Mouse (Mus musculus) forebrain, postnatal 0 days (tissue): ENCODE results near the gene Dnajb5. TPM values are rescaled to one million over a fixed set of nuclear protein-coding genes. Genes with fewer than 3 reads are reported as not detected.
"Not testable (repeated sequence)": the region's sequence is repeated elsewhere in the genome, so short reads cannot be mapped to it uniquely, and the experiment has no call there.

Experiments
- ATAC-seq: fragments of 200-750 bp; cut with Nextera tagmentation; 2 replicates; pipeline ENCODE4 v1.8.0; 2017; ENCODE audit warnings: mild to moderate bottlenecking, moderate library complexity
- DNase-seq: peaks from one replicate; pipeline ENCODE4 v3.0.0-alpha.2; 2015
- H3K27ac ChIP-seq: fragments of 300-500 bp; sonication (generic); 2 replicates; pipeline ENCODE4 v1.5.1; 2014; ENCODE audit warnings: low read depth, mild to moderate bottlenecking, antibody characterized with exemption, low read length, moderate library complexity, mixed read lengths
- H3K27me3 ChIP-seq: fragments of 300-500 bp; sonication (generic); 2 replicates; pipeline ENCODE4 v1.6.1; 2014; ENCODE audit warnings: mild to moderate bottlenecking, low read length, mixed read lengths; ENCODE audit not compliant: insufficient read depth
- H3K36me3 ChIP-seq: fragments of 300-500 bp; sonication (generic); 2 replicates; pipeline ENCODE4 v1.6.1; 2014; ENCODE audit warnings: mild to moderate bottlenecking, moderate library complexity; ENCODE audit not compliant: insufficient read depth
- H3K4me1 ChIP-seq: fragments of 300-500 bp; sonication (generic); 2 replicates; pipeline ENCODE4 v1.6.1; 2014; ENCODE audit warnings: antibody characterized with exemption; ENCODE audit not compliant: insufficient read depth
- H3K4me2 ChIP-seq: fragments of 300-500 bp; sonication (generic); 2 replicates; pipeline ENCODE4 v1.6.1; 2014; ENCODE audit warnings: low read depth, mild to moderate bottlenecking, moderate library complexity
- H3K4me3 ChIP-seq: fragments of 300-500 bp; sonication (generic); 2 replicates; pipeline ENCODE4 v1.5.1; 2014; ENCODE audit warnings: low read depth, low read length, mixed read lengths
- H3K9ac ChIP-seq: fragments of 300-500 bp; sonication (generic); 2 replicates; pipeline ENCODE4 v1.6.1; 2014; ENCODE audit warnings: mild to moderate bottlenecking
- H3K9me3 ChIP-seq: fragments of 300-500 bp; sonication (generic); 2 replicates; pipeline ENCODE4 v1.6.1; 2016; ENCODE audit warnings: low read length
- CTCF ChIP-seq: sonication (generic); IDR thresholded peaks from 2 replicates; pipeline ENCODE4 v1.5.1; 2016; ENCODE audit warnings: antibody characterized with exemption, control low read depth, low read depth
- WGBS: fragments of 180-500 bp; shearing (Covaris S2); extraction: QIAGEN DNeasy Blood & Tissue Kit; methylation state at CpG from one replicate; pipeline ENCODE4 v1.1.7; 2014; 5-methylcytosine and 5-hydroxymethylcytosine counted together
- polyA plus RNA-seq: library from polyadenylated mRNA; unstranded; fragments of >200 nt; fragmentation: Nextera tagmentation; extraction: Ambion mirVana; gene quantifications from 2 replicates; pipeline ENCODE4 v1.2.1, GENCODE M21; 2015
- total RNA-seq: library from RNA; depleted of rRNA; stranded (reverse); fragments of >200 nt; gene quantifications from 2 replicates; pipeline ENCODE4 v1.2.3, GENCODE M21; 2014

Gene Dnajb5
- total and polyA plus RNA-seq, 2 experiments from 2014 or later, result 46.8 to 106 TPM

DNA sequence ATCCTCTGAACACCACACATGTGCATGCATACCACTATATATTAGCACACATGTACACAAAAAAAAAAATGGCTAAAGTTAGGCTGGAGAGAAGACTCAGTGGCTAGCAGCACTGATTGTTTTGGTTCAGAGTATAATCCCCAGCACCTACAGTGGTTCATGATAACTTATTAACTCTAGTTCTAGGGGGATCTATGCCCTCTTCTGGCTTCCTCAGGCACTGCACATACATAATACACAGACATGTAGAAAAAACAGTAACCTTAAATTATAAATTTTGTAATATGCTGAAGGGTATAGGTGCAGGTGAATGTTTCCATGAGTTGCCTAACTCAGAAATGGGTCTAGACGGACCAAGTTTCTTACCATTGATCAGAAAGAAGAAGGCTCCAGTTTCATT lies 38.7 kb downstream of the Dnajb5 start:
- Histone ChIP-seq H3K36me3 (peaks cover 91% of the 10 kb centered on the region), H3K9me3 (no peaks in the 10 kb centered on the region), H3K4me2 (no peak overlapping the region), H3K27ac (no peak overlapping the region), H3K4me1 (no peaks in the 10 kb centered on the region), H3K9ac (no peak overlapping the region), H3K27me3 (no peaks in the 10 kb centered on the region), H3K4me3 (no peak overlapping the region)
- 86% methylated on average over 1 of the region's 1 CpGs for WGBS
- ATAC-seq (no peak), DNase-seq (no peak)
- TF ChIP-seq CTCF, result peak; percentile 22; the same call in 1 of the 2 replicates

GRCm38 (mm10) chr4:42998022-42998421 lies 48.4 kb downstream of the Dnajb5 start:
- no peaks in the 10 kb centered on the region for H3K9me3 ChIP-seq
- H3K27ac ChIP-seq, result no peak overlapping the region
- peaks cover 18% of the 10 kb centered on the region for H3K4me1 ChIP-seq
- 67% methylated on average over 2 of the region's 2 CpGs for WGBS
- peaks cover 25% of the 10 kb centered on the region for H3K36me3 ChIP-seq
- TF ChIP-seq CTCF, result no peak
- ATAC-seq (no peak), DNase-seq (no peak)
- H3K4me3 ChIP-seq, result peak overlapping the region; percentile 82; the same call in 1 of the 2 replicates
- H3K9ac ChIP-seq, result 0 out of 2 replicates have a peak overlapping the region, but pooled peaks have one; percentile 31
- peak overlapping the region; percentile 58 for H3K4me2 ChIP-seq
- H3K27me3 ChIP-seq, result no peaks in the 10 kb centered on the region

DNA sequence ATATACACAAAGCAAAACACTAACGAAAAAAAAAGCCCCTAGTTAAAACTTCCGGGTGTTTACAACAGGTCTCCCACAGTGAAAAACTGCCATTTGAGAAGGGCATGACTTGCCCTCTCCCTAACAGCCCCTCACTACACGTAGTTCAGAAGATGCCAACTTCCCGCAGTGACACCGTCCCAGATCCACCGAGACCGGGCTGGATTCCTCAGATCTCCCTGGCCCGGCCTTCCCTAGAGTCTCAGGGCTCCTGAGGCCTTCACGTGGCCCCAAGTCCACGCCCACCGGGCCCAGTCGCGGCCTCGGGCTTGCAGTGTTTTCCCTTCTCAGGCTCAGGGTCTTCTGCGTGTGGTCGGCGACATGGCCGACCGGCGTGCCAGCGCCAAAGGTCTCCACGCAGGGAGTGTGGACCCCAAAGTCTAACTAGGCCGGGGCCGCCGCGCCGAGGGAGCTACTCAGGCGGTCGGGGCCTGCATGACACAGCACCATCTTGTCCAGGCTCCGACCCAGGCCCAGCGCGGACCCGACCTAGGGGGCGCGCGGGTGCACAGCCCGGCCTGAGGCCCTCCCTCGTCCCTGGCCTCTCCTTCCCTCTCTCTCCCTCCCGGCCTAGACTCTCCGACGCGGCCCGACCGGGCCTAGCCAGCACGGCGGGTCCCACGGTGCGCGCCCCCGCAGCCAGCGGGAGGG lies 50.0 kb downstream of the Dnajb5 start:
- peak overlapping the region; percentile 82 for H3K4me3 ChIP-seq
- DNase-seq (peak; percentile 80), ATAC-seq (peak; percentile 44)
- WGBS, result 3% methylated on average over 45 of the region's 51 CpGs
- H3K9me3 ChIP-seq, result no peaks in the 10 kb centered on the region
- peak overlapping the region; percentile 97 for H3K9ac ChIP-seq
- H3K36me3 ChIP-seq, result peaks cover 14% of the 10 kb centered on the region; the same call in 1 of the 2 replicates
- peaks cover 18% of the 10 kb centered on the region for H3K4me1 ChIP-seq
- H3K4me2 ChIP-seq, result peak overlapping the region; percentile 58
- TF ChIP-seq CTCF, result no peak; the same call in 1 of the 2 replicates
- H3K27ac ChIP-seq, result peak overlapping the region; percentile 98
- no peaks in the 10 kb centered on the region for H3K27me3 ChIP-seq

GRCm38 (mm10) chr4:43000141-43000986 lies 50.8 kb downstream of the Dnajb5 start, which contains the start of gene Vcp:
TSS of gene Vcp (minus strand) at chr4:43000507.
- H3K27me3 ChIP-seq, H3K36me3 ChIP-seq, H3K9me3 ChIP-seq: not testable (repeated sequence)
- under 1% methylated on average over 47 of the region's 56 CpGs for WGBS
- H3K4me2 ChIP-seq, result peak within 1 kb of the TSS; percentile 58
- peak within 1 kb of the TSS; percentile 82 for H3K4me3 ChIP-seq
- DNase-seq (peak; percentile 100), ATAC-seq (peak; percentile 98)
- H3K27ac ChIP-seq, result peak within 1 kb of the TSS; percentile 98
- H3K9ac ChIP-seq, result peak within 1 kb of the TSS; percentile 97
- peaks cover 18% of the 10 kb centered on the region for H3K4me1 ChIP-seq

DNA sequence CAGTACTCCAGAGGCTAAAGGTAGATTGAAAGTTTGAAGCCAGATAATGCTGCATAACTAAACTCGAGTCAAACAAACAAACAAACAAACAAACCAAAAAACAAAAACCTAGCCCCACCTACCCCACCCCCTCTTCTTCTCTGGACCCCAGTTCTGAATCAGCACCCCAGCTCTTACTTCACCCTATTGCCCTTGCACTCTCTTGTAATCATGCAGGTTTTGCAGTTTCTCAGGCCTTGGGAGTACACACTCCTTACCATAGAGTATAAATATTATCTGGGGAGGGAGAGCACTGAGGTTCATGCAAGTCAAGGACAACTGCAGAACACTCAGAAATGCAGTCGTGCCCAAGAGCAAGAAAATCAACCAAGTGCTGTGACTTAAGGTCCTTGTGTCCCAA lies 51.7 kb downstream of the Dnajb5 start:
- H3K4me1 ChIP-seq, result peaks cover 18% of the 10 kb centered on the region
- 81% methylated on average over 2 of the region's 2 CpGs for WGBS
- DNase-seq, result no peak
- H3K4me2 ChIP-seq, result no peak overlapping the region
- no peak overlapping the region for H3K9ac ChIP-seq
- H3K27me3 ChIP-seq, result no peaks in the 10 kb centered on the region
- H3K27ac ChIP-seq, result peak overlapping the region; percentile 76
- H3K4me3 ChIP-seq, result no peak overlapping the region
- H3K36me3 ChIP-seq, result peaks cover 8% of the 10 kb centered on the region; the same call in 1 of the 2 replicates
- H3K9me3 ChIP-seq, result no peaks in the 10 kb centered on the region
- no peak for ATAC-seq
- TF ChIP-seq CTCF, result no peak

DNA sequence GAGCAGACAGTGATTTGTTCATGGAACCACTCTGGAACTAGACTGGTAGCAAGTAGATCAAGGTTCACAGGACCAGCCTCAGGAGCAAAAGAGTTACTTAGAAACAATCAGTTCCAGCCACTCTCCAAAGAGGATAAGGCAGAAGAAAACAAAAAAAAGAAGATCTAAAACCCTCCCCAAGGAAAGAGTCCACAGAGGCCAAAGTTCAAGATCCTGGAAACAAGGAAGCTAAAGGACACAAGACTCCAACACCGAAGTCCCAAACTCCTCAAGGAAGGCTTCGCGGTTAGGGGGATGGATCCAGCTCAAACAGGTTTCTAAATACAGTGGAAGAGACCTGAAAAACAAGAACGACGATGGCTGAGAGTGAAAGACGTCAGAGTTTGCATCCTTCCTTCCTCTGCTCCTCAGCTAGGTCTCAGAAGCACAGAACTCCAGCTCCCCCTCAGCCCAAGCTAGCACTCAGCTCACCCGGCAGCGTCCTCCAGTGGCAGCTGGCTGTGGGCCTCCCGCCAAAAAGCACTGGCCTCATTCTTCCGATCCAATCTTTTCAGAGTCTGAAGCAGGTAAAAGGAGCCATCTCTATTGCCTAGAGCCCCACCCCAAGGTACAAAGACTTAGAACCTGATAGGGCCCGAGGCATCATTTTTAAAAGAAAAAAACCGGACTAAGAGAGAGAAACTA lies 53.3 kb downstream of the Dnajb5 start:
- Histone ChIP-seq H3K9me3 (no peaks in the 10 kb centered on the region), H3K27ac (no peak overlapping the region), H3K27me3 (no peaks in the 10 kb centered on the region), H3K4me1 (peaks cover 12% of the 10 kb centered on the region), H3K36me3 (peaks cover 8% of the 10 kb centered on the region; the same call in 1 of the 2 replicates), H3K4me2 (no peak overlapping the region), H3K9ac (no peak overlapping the region), H3K4me3 (no peak overlapping the region)
- DNase-seq, result no peak
- WGBS, result 77% methylated on average over 12 of the region's 12 CpGs
- no peak for TF ChIP-seq CTCF
- ATAC-seq, result no peak
